Mouse (Mus musculus) liver, embryonic 14.5 days (tissue): ENCODE results near the gene Lhx4. TPM values are rescaled to one million over a fixed set of nuclear protein-coding genes. Genes with fewer than 3 reads are reported as not detected.

ENCODE experiments used
- ATAC-seq: fragments of 200-750 bp; cut with Nextera tagmentation; 2 replicates; pipeline ENCODE4 v1.8.0; 2017; ENCODE audit warnings: moderate number of reproducible peaks, mild to moderate bottlenecking, moderate library complexity; ENCODE audit not compliant: insufficient read depth
- DNase-seq, 3 experiments: peaks; one replicate each; pipeline ENCODE4 v3.0.0-alpha.2; 2012 to 2013; ENCODE audit warnings: low read depth in 3 of 3, low spot score in 3 of 3
- H3K27ac ChIP-seq: fragments of 300-500 bp; sonication (generic); 2 replicates; pipeline ENCODE4 v1.5.1; 2014; ENCODE audit warnings: moderate library complexity, mild to moderate bottlenecking, control low read depth, inconsistent platforms
- H3K27me3 ChIP-seq: fragments of 300-500 bp; sonication (generic); 2 replicates; pipeline ENCODE4 v1.6.1; 2014; ENCODE audit warnings: mild to moderate bottlenecking, low read length, moderate library complexity; ENCODE audit not compliant: control insufficient read depth, insufficient read depth
- H3K36me3 ChIP-seq: fragments of 300-500 bp; sonication (generic); replicated peaks from 2 replicates; pipeline ENCODE4 v1.6.1; 2014; ENCODE audit warnings: low read depth; ENCODE audit not compliant: control insufficient read depth, insufficient read depth
- H3K4me1 ChIP-seq, 2 experiments: fragments of 200-500 bp in 1 of 2; fragments of 300-500 bp in 1 of 2; sonication (generic) in 1 of 2; replicated peaks; 2 replicates each; pipeline ENCODE4 v1.6.1; 2012 to 2014; ENCODE audit warnings: antibody characterized with exemption in 1 of 2, inconsistent platforms in 1 of 2, low read length in 1 of 2; ENCODE audit not compliant: control insufficient read depth in 2 of 2, insufficient read depth in 2 of 2
- H3K4me2 ChIP-seq: fragments of 300-500 bp; sonication (generic); 2 replicates; pipeline ENCODE4 v1.6.1; 2014; ENCODE audit warnings: low read depth, mild to moderate bottlenecking, control low read depth, moderate library complexity
- H3K4me3 ChIP-seq, 2 experiments: fragments of 200-500 bp in 1 of 2; fragments of 300-500 bp in 1 of 2; sonication (generic) in 1 of 2; 2 replicates each; pipeline ENCODE4 v1.5.1; 2012 to 2014; ENCODE audit warnings: low read depth in 2 of 2, low read length in 2 of 2, mild to moderate bottlenecking in 2 of 2, control low read depth in 1 of 2, inconsistent platforms in 1 of 2, moderate library complexity in 1 of 2; ENCODE audit not compliant: insufficient read depth in 1 of 2
- H3K9ac ChIP-seq: fragments of 300-500 bp; sonication (generic); replicated peaks from 2 replicates; pipeline ENCODE4 v1.6.1; 2014; ENCODE audit warnings: mild to moderate bottlenecking, control low read depth, moderate library complexity
- H3K9me3 ChIP-seq: fragments of 300-500 bp; sonication (generic); 2 replicates; pipeline ENCODE4 v1.6.1; 2016; ENCODE audit warnings: low read length, mixed read lengths; ENCODE audit not compliant: control insufficient read depth
- CTCF ChIP-seq: IDR thresholded peaks from 2 replicates; pipeline ENCODE4 v1.5.1; 2016; ENCODE audit warnings: antibody characterized with exemption, low read depth, control low read depth
- EP300 ChIP-seq: IDR thresholded peaks from 2 replicates; pipeline ENCODE4 v1.6.1; 2016; ENCODE audit warnings: antibody characterized with exemption, low read depth
- WGBS: fragments of 180-500 bp; shearing (Covaris S2); extraction: QIAGEN DNeasy Blood & Tissue Kit; methylation state at CpG from one replicate; pipeline ENCODE4 v1.1.7; 2014; ENCODE audit not compliant: insufficient replicate concordance; 5-methylcytosine and 5-hydroxymethylcytosine counted together
- polyA plus RNA-seq, 2 experiments: library from polyadenylated mRNA; depleted of rRNA in 1 of 2; stranded (reverse) in 1 of 2; unstranded in 1 of 2; fragments of >200 nt; fragmentation: Nextera tagmentation in 1 of 2; extraction: Ambion mirVana in 1 of 2; gene quantifications; 2 replicates each; pipeline versions ENCODE4 v1.2.1 to v1.2.3; 2012 to 2014

Gene Lhx4
- polyA plus RNA-seq, 2 experiments = not detected

DNA sequence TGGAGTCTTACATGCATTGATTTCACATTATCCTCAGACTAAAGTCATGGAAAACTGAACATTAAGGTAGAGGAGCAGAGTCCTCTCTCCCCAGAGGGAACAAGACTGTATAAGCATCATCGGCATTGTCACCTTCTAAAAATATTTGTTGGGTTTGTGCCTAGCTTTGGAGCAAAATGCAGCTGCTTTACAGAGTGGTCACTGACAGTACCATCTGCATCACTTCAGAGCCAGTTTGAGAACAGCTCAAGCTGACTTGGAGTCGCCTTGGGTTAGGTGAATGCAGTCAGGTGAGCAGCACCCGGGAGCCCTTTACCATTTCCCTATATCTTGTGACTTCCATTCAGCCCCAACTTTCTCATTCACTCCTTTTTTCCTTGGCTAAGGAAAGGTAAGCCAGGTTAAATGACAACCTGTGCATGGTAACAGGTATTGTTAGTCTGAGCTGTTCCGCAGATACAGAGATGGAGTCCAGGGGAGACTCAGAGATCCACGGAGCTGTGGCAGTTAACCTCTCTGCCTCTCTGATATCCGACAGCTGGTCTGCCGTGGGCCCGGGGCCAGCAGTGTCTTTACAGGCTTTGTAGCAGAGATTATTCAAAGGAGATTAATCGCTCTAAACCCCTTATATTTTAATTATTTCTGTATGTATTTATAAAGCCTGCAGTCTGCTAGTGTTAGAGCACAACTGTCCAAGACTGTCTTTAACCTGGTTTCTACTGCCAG, 101.2 kb downstream of the Lhx4 start:
- Histone ChIP-seq H3K27me3 (no peaks in the 10 kb centered on the region), H3K4me2 (no peak overlapping the region), H3K4me3 (no peak overlapping the region), H3K9ac (no peak overlapping the region), H3K4me1 (no peaks in the 10 kb centered on the region), H3K27ac (no peak overlapping the region), H3K9me3 (no peaks in the 10 kb centered on the region), H3K36me3 (no peaks in the 10 kb centered on the region)
- TF ChIP-seq CTCF = no peak
- no peak for TF ChIP-seq EP300
- WGBS = 74% methylated on average over 9 of the region's 9 CpGs
- DNase-seq = no peak
- ATAC-seq = no peak

Other genes with a start within 250 kb of the Lhx4 start
- 32.4 and 36.6 TPM in 2 replicates for gene Acbd6, start 193.6 kb downstream of the Lhx4 start, polyA plus RNA-seq (2012; rRNA removed)
- 40.0 and 48.8 TPM in 2 replicates for gene Acbd6, start 193.6 kb downstream of the Lhx4 start, polyA plus RNA-seq (2014; fragmentation: Nextera tagmentation; extraction: Ambion mirVana)
- gene Qsox1, start 61.2 kb upstream of the Lhx4 start, polyA plus RNA-seq (2012; rRNA removed) = 14.9 and 16.5 TPM in 2 replicates
- gene Qsox1, start 61.2 kb upstream of the Lhx4 start, polyA plus RNA-seq (2014; fragmentation: Nextera tagmentation; extraction: Ambion mirVana) = 11.0 and 11.2 TPM in 2 replicates
- gene Cep350, start 221.6 kb upstream of the Lhx4 start, polyA plus RNA-seq (2012; rRNA removed) = 2.5 and 3.5 TPM in 2 replicates
- 3.8 and 4.2 TPM in 2 replicates for gene Cep350, start 221.6 kb upstream of the Lhx4 start, polyA plus RNA-seq (2014; fragmentation: Nextera tagmentation; extraction: Ambion mirVana)